Mouse (Mus musculus) MEL (cell line): Measurements from ENCODE around the gene H60b.

ENCODE experiments used
- CTCF ChIP-seq, 3 experiments: IDR thresholded peaks in 2 of 3; conservative IDR thresholded peaks in 1 of 3; 2 replicates each; pipeline ENCODE4 v1.5.1; 2011 to 2012; ENCODE audit warnings: low read length in 3 of 3, low read depth in 2 of 3, mild to moderate bottlenecking in 2 of 3, improper control_type of control experiment in 1 of 3, inconsistent platforms in 1 of 3, mixed read lengths in 1 of 3, moderate library complexity in 1 of 3; ENCODE audit not compliant: control insufficient read depth in 1 of 3, insufficient read depth in 1 of 3, poor library complexity in 1 of 3, severe bottlenecking in 1 of 3
- EP300 ChIP-seq, 2 experiments: IDR thresholded peaks; 2 replicates each; pipeline ENCODE4 v1.6.1; 2011; ENCODE audit warnings: improper control_type of control experiment in 2 of 2, low read length in 2 of 2, low read depth in 1 of 2, mild to moderate bottlenecking in 1 of 2
- GABPA ChIP-seq: IDR thresholded peaks from 2 replicates; pipeline ENCODE4 v1.6.1; 2012; ENCODE audit warnings: low read depth, mild to moderate bottlenecking, inconsistent platforms, low read length, improper control_type of control experiment, moderate library complexity
- GATA1 ChIP-seq: IDR thresholded peaks from 2 replicates; pipeline ENCODE4 v1.6.1; 2011; ENCODE audit warnings: low read depth, low read length, improper control_type of control experiment
- JUND ChIP-seq: IDR thresholded peaks from 2 replicates; pipeline ENCODE4 v1.6.1; 2011; ENCODE audit warnings: low read depth, mild to moderate bottlenecking, improper control_type of control experiment, low read length
- KAT2A ChIP-seq: conservative IDR thresholded peaks from 2 replicates; pipeline ENCODE4 v1.6.1; 2012; ENCODE audit warnings: low read depth, low read length, improper control_type of control experiment, inconsistent platforms
- NRF1 ChIP-seq: IDR thresholded peaks from 2 replicates; pipeline ENCODE4 v1.6.1; 2014; ENCODE audit warnings: low read depth, mild to moderate bottlenecking, inconsistent platforms, low read length, improper control_type of control experiment, moderate library complexity; ENCODE audit not compliant: poor library complexity, insufficient read depth, severe bottlenecking
- POLR2A ChIP-seq, 2 experiments: IDR thresholded peaks; 2 replicates each; pipeline ENCODE4 v1.6.1; 2011 to 2012; ENCODE audit warnings: low read length in 2 of 2, mild to moderate bottlenecking in 2 of 2, control low read depth in 1 of 2, improper control_type of control experiment in 1 of 2, low read depth in 1 of 2, moderate library complexity in 1 of 2; ENCODE audit not compliant: control insufficient read depth in 1 of 2, insufficient read depth in 1 of 2, poor library complexity in 1 of 2
- POLR2AphosphoS2 ChIP-seq: IDR thresholded peaks from 2 replicates; pipeline ENCODE4 v1.6.1; 2011; ENCODE audit warnings: low read length, improper control_type of control experiment
- USF1 ChIP-seq: IDR thresholded peaks from 2 replicates; pipeline ENCODE4 v1.6.1; 2014; ENCODE audit warnings: low read depth, mild to moderate bottlenecking, inconsistent platforms, low read length, improper control_type of control experiment, moderate library complexity
- ZMIZ1 ChIP-seq: IDR thresholded peaks from 2 replicates; pipeline ENCODE4 v1.6.1; 2012; ENCODE audit warnings: low read depth, mild to moderate bottlenecking, inconsistent platforms, low read length, improper control_type of control experiment, moderate library complexity

DNA sequence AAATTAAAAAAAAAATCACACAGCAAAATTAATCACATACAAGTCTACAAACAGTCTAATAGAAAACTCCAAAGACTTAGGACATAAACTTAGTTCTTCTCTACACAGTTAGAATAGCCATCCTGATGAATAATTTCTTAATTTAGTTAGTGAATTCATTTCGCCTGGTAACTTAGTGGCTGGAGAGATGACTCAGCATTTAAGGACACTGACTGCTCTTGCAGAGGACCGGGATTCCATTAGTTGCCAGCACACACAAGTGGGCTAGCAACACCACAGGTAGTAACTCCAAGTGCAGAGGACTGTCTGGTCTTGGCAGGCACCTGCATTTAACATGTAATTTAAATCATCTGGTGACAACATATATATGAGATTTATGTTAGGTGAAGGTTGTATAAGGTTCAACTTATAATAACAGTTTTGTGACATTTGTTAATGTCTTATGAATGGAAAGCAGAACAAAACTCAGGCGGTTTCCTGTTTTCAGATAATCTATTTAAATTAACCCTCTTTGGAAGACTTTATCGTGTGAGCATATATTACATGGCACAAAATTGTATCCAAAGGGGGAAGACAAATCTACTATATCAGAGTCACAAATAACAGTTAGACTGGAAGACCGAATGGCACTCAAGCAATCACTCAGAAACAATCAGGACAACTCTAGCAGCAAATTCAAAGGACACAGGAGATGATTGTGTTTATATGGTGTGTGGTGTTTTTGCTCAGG lies 138.8 kb downstream of the H60b start:
- TF ChIP-seq POLR2A (IDR thresholded peaks at IDR 0.05; ENCODE audit: control insufficient read depth in 1 of 2, insufficient read depth in 1 of 2, low read depth in 1 of 2, low read length in 2 of 2, poor library complexity in 1 of 2): no peak
- no peak for TF ChIP-seq USF1
- TF ChIP-seq NRF1: no peak
- TF ChIP-seq CTCF (IDR thresholded peaks at IDR 0.05 in 2 of 3, conservative IDR thresholded peaks at IDR 0.05 in 1 of 3; ENCODE audit: control insufficient read depth in 1 of 3, insufficient read depth in 1 of 3, low read depth in 2 of 3, low read length in 3 of 3, poor library complexity in 1 of 3, severe bottlenecking in 1 of 3): no peak
- TF ChIP-seq ZMIZ1: no peak
- no peak for TF ChIP-seq GABPA
- no peak for TF ChIP-seq POLR2AphosphoS2
- TF ChIP-seq GATA1: peak; percentile 59; the same call in 1 of the 2 replicates
- no peak for TF ChIP-seq KAT2A
- peak; percentile 68 to 76; a peak in 3 of 4 replicates for TF ChIP-seq EP300 (IDR thresholded peaks at IDR 0.05; ENCODE audit: low read depth in 1 of 2, low read length in 2 of 2)
- TF ChIP-seq JUND: no peak
